Mouse (Mus musculus): ENCODE measurements around the gene Psmc2.

Gene Psmc2

DNA sequence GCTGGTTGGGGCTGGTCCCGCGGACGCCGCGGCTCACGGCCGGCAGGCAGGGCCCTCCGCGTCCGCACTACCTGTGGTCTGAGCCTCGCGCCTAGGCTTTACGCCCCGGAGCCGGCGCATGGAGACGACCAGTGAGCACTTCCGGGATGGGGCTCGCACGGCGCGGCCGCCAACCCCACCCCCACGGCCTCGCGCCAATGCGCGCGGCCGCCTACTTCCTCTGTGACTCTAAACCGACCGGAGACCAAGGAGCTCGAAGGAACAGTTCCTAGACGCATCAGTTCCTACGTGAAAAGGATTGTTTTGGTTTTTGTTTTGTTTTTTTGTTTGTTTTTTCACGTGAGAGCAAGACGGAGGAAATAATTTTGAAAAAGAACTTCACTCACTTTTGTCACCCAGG lies at the start of gene Psmc2, which contains the start of gene Dnajc2:
Gene Psmc2 (plus strand): TSS at position 231 of the 400 bp plus-strand sequence.
Gene Dnajc2 (minus strand): TSS at position 199 of the 400 bp plus-strand sequence.
- DNase-seq (ENCODE audit: low read depth, low spot score): peak; percentile 93

DNA sequence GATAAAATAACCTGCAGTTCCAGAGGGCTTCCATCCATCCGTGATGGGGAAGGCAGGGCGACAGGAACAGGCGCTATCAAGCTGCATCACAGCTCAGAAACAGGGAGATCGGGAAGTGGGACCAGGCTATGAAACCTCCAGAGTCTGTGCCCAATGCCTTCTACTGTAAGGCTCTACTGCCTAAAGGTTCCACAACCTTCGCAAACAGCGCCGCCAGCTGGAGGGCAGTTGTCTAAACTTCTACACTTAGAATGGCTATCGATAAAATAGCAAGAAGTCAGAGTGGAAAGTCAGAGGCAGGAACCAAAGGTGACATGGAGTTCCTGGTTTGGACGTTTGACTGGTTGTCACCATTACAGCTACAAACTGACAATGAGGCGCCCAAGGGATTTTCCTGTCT lies 49.5 kb upstream of the Psmc2 start:
- DNase-seq (ENCODE audit: low read depth, low spot score): peak; percentile 43

DNA sequence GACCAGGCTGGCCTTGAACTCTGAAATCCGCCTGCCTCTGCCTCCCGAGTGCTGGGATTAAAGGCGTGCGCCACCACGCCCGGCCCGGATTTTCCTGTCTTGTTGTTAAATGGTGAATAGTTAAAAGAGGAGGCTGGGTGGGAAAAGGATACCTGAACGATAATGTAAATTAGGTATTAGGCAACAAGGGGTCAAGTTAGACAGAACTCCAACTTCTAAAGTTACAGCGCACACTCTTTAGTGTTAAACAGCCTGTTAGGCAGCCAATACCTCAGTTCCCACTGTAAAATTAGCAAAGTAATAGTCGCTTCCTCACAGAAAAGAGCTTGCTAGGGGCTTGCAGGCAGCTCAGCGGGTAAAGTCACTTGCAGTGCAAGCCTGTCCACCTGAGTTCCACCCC lies 49.0 kb upstream of the Psmc2 start:
- DNase-seq (ENCODE audit: low read depth, low spot score): no peak

DNA sequence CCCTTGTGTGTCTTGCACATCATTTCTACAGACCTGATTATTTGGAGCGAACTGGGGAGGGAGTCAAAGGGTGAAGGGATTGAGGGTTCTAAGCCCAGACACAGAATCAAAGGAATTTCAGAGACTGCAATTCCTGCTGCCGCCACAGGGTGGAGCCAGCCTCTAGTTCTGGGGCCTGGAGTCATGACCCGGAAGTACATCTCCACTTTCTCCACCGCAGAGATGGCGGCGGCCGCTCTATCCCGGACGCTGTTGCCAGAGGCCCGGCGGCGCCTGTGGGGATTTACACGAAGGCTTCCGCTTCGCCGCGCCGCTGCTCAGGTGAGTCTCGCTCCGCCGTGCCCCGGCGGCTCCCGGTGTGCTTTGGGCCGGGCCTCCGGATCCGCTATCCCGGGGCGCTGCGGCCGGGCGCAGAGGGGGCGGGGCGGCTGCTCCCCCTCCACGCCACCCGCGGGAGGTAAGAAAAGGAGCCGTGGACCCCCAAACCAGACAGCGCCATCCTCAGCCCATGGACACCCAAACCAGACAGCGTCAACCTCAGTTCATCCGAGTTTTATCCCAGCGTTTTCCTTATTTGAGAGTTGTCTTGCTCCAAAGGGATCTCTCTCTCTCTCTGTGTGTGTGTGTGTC lies 48.0 kb upstream of the Psmc2 start, which contains the start of gene Pmpcb:
Gene Pmpcb (plus strand): TSS at position 186 of the 630 bp plus-strand sequence.
- DNase-seq (ENCODE audit: low read depth, low spot score): peak; percentile 90

DNA sequence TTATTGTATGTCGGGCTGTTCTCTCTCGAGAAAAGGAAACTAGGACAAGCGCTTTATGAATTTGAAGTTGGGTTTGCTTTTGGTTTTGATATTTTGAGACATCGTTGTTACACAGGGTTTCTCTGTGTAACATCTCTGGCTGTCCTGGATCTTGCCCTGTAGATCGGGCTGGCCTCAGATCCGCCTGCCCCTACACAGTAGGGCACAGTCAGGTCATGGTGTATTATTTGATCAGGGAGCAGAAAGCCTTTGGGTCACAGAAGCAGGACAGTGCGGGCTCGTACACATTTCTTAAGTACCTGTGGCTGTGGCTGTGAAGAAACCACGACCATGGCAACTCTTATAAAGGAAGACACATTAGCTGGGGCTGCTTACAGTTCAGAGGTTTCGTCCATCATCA lies 47.5 kb upstream of the Psmc2 start:
- DNase-seq (ENCODE audit: low read depth, low spot score): no peak

DNA sequence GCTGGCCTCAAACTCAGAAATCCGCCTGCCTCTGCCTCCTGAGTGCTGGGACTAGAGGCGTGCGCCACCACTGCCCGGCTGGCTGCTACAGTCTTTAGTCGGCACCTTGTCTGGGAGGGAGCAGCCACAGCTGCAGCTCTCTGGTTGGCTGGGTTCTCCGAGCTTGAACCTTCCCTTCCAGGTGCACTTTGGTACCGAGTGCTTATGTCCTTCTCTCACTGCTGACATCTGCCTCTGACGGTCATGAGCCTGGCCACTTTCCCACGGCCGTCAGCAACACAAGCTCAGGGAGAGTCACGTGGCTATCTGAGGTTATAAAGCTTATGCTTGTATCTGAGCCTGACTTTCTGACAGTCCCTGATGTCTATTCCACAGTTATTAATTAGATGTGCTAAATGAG lies 46.0 kb upstream of the Psmc2 start:
- no peak for DNase-seq (ENCODE audit: low read depth, low spot score)

DNA sequence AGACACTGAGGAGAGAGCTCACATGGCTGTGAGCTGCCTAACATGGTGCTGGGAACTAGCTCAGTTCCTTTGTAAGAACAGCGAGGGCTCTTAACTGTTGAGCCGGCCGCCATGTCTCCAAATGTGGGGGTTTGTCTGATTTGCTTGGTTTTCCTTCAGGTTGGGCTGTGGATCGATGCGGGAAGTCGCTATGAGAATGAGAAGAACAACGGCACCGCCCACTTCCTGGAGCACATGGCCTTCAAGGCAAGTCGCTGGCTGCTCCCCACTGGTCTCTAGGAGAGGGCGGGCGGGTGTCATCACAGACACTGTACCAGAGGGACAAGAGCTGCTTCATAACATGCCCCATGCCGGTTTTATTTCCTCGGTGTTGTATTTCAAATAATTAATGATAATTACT lies 45.2 kb upstream of the Psmc2 start:
- no peak for DNase-seq (ENCODE audit: low read depth, low spot score)

DNA sequence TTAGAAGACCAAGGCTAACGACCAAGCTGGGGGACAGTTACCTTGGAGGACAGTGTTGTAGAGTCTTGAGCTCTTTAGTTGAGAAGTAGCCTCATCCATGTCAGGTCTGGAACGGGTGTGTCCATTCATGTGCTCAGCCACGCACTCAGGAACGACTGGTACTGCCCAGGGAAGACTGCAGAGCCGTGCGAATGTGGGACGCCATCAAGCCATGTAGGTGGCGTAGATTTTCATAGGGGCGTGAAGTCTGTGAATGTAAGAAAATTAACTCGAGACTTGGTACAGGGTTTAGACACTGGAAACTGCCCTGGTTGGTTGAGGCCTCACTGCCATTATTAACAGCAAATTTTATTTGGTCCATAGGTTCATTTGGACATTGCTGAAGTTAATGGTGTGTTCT lies 41.5 kb upstream of the Psmc2 start:
- no peak for DNase-seq (ENCODE audit: low read depth, low spot score)

DNA sequence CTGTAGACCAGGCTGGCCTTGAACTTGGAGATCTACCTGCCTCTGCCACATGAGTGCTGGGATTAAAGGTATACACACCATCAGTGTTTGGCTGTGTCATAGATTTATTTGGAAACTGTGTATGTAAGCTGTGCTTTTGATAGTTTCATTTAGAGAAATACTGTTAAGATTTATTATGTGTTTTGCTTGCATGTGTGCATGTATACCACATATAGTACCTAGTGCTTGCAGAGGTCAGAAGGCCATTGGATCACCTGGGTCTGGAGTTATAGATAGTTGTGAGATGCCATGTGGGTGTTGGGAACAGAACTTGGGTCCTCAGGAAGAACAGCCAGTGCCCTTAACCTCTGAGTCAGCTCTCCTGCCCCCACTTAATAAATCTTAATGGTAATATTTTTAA lies 40.4 kb upstream of the Psmc2 start:
- DNase-seq (ENCODE audit: low read depth, low spot score): no peak

DNA sequence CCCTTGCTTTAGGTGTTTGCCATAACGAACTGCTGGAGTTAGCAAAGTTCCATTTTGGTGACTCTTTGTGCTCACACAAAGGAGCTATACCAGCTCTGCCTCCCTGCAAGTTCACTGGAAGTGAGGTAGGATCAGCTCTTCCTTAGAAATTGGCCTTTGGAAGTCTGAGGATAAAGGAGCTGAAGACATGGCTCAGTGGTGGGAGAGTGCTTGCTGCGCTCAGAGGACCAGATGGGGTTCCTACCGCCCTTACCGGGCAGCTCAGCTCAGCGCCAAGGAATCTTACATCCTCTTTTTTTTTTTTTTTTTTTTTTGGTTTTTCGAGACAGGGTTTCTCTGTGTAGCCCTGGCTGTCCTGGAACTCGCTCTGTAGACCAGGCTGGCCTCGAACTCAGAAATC lies 39.1 kb upstream of the Psmc2 start:
- no peak for DNase-seq (ENCODE audit: low read depth, low spot score)

DNA sequence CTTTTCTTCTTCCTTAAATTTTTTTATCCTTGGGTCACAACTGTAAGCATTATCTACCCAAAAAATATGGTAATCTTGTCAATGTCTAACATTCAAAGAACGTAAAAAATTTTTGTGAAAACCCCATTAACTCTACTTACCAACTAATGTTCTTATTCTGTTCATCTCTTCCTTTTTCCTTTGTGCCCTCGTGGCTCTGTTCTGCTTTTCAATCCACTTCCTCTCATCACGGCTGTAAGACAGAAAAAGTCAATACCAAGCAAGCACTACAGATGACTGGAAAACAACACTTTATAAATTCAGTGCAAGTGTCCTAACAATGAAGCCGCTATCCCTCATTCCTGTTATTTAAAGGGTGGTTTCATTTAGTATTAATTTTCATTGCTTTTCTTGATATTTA lies 16.6 kb upstream of the Psmc2 start:
- DNase-seq (ENCODE audit: low read depth, low spot score): no peak

DNA sequence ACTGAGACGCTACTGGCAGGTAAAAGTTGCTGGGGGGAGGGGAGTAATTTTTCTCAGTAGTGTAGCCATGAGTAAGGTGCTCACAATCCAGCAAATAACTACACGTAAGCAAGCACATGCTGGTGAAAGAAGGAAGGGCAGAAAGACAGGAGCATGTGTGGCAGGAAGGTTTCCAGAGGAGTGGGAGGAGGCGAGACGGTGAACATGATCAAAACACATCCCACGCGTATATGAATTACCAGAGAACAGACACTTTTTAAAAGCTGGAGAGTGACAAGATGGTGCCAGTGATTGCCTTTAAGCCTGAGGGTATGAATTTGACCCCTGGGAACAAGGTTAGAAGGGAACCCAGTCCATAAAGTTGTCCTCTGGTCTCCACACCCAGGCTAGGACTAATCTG lies 15.2 kb upstream of the Psmc2 start:
- DNase-seq (ENCODE audit: low read depth, low spot score): no peak

DNA sequence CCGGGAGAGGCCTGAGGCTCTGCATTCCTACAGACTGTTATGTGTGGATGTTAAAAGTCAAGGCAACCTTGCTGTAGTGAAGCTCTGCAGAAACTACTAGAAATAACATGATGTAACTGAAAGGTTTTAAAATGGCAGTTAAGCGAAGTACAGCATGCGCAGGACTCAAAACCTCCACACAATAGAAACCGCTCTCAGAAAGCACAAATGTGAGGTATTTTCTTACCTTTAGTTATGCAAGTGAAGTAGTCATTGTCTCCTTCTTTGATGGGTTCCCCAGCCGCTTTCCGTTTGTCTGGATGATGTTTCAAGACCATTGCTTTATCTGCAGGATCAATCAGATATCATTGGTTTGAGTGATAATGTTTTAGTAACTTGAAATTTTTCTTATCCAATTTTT lies 8.6 kb upstream of the Psmc2 start:
- no peak for DNase-seq (ENCODE audit: low read depth, low spot score)

DNA sequence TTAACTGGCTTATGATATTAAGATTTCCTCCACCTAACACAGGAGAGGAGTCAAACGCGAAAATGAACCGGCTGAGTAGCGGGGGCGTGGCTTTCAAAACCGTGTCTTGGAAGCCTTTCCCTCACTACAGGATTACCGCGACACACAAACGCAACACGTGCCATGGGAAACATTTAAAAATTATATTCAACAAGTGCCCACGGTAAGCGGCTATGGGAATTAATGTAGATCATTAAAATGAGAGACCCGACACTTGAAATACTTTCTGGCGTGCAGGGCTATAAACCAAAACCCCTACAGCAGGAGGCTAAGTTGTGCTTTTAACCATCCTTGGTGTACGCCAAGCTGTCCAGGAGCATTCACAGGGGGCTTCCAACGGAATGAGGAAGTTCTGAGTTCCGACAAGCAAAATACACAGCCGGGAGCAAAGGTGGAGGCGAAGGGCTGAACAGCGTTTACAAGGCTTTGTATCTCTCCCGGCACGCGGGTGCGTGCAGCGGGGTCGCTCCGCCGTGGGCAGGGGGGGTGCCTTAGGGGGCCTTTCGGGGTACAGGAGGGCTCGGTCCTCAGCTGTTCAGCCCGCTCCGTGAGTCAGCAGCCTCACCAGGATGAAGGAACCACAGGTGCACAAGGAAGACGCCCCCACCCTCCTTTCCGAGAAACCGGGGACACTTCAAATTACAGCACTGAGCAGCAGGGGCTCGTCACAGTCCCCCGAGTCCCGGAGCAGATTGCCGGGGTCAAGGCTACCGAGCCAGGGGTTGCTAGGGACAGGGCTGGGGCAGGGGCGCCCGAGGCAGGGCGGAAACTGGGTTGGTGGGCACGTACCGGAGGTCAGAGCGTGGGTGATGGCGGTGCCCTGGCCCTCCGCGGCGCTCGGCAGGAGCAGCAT lies 676 bp upstream of the Psmc2 start:
- DNase-seq (ENCODE audit: low read depth, low spot score): no peak

DNA sequence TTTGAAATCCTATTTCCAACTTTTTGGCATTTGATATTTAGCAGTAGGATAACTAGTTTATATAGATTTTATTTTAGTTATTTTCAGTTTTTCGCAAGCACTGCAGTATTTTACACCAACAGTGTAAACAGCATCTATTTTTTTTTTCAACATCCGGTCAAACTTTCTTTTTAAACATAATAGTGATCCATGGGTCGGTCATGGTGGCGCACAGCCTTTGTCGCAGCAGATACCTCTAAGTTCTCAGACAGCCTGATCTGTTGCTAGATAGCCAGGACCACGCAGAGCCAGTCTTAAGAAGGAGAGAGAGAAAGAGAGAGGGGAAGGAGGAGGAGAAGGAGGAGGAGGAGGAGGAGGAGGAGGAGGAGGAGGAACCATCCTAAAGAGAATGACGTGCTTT lies 693 bp downstream of the Psmc2 start:
- DNase-seq (ENCODE audit: low read depth, low spot score): no peak

DNA sequence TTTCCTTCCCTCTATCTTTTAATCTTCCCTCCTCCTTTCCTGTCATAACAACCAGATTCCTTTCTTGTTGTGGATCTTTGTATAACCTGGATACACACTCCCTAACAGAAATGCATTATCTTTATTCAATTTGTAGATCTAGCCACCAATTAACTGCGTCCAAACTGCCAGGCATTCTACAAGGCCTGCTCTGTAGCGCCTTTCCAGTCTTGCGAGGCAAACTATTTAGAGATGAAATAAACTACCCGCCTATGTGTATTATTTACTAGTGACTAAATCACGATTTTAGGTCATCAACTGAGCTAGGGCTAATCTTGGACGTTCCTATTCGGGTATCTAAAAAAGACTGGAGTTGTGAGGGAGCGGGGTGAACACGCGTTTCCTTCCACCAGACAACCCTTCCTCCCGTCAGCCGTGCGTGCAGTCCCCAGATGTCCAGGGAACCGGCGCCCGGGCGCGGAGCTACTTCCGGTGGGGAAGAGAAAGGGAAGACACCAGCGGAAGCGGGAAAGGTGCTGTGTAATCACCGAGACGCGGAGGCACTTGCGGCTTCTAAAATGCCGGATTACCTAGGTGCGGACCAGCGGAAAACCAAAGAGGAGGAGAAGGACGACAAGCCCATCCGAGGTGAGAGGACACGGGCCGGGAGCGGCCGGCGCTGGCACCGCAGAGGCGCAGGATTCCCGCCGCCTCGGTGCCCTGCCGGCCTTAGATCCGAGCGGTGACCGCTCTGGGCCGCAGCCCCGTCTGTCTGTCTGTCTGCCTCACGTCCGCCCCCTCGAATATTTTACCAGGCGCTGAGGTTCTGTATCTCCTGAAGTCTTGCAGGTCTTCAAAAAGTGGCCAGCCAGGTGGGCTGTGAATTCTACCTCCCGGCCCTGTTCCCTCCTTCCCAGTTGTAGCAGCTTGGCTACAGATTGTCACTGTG lies 1.4 kb downstream of the Psmc2 start:
- peak; percentile 95 for DNase-seq (ENCODE audit: low read depth, low spot score)

DNA sequence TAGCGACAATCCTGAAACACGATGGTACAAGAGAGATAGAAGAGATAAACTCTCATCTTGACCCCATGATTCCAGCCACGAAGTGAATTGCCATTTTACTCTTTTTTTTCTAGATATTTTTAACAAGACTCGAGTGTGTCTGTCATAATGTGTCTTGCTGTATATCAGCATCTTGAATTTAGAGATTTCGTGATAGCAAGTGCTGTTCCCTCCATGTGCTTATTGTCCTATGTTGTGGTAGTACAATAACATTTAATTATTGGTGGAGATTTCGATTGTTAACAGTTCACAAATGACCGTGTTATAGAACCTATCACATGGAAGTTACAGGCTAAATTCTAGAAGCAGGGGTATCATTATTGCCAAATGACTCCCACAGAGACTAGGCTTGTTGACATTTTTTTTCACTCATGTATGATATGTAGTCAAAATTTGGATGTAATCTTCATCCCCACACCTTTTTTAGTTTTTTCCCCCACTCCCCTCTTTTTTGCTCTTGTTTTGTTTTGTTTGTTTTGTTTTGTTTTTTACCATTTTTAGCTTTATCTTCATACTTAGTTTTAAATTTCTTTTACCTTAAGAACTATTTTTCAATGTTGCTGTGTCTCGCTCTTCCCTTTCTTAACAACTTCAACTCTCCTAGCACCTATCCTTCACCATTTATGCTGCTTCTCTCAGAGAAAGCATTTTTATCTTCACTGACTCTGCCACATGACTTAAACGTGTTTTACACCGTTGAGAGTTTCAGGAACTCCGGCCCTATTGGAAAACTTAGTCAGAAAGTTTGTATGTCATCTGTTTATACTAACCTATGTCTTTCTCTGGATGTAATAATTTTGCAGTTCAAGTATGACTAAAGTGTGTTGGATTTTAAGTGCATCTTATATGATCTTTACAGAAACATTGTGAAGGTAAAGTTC lies 2.4 kb downstream of the Psmc2 start:
- DNase-seq (ENCODE audit: low read depth, low spot score): no peak

DNA sequence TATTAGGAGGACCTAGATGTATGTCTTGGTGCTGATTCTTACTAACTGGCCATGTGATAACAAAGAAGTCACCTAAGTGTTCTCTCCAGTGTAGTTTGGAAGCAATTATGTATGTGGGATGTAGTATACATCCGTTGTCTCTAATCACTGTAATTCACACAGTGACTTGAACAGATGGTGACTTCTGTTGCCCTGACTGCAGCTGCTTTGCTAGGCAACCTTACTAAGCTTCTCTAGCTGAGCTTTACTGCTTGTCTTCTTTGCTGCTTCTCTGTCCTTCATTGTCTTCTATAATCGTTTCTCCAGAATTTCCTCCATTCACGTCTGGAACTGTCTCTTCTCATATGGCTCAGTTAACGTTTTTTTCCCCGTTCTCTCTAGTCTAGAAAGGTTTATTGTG lies 4.0 kb downstream of the Psmc2 start:
- no peak for DNase-seq (ENCODE audit: low read depth, low spot score)

DNA sequence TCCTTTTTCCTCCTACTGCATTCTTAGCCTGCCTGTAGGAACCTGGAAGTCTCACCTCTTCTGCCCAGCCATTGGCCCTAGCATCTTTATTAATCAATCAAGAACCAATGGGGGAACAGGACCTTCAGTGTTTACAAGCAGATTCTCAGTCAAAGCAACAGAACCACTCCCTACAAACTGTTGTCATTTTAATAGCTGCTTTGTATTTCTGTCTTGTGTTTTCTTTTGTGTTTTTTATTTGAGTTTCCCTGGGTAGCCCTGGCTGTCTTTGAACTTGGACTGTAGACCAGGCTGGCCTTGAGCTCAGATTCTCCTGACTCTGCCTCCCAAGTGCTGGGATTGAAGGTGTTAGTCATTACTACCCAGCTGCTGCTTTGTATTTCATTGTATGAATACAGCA lies 7.1 kb downstream of the Psmc2 start:
- no peak for DNase-seq (ENCODE audit: low read depth, low spot score)

DNA sequence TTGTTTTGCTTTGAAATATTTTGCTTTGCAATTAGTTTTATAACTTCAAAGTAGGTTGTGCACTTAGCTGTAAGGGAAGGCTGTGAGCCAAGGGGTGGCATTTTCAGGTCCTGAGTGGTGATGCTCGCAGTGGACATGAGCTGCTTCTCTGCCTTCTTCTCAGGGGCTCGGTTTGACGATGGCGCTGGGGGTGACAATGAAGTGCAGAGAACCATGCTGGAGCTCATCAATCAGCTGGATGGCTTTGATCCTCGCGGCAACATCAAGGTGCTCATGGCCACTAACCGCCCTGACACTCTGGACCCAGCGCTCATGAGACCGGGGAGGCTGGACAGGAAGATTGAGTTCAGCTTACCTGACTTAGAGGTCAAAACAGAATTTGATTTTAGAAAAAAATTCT lies 17.8 kb downstream of the Psmc2 start:
- no peak for DNase-seq (ENCODE audit: low read depth, low spot score)

DNA sequence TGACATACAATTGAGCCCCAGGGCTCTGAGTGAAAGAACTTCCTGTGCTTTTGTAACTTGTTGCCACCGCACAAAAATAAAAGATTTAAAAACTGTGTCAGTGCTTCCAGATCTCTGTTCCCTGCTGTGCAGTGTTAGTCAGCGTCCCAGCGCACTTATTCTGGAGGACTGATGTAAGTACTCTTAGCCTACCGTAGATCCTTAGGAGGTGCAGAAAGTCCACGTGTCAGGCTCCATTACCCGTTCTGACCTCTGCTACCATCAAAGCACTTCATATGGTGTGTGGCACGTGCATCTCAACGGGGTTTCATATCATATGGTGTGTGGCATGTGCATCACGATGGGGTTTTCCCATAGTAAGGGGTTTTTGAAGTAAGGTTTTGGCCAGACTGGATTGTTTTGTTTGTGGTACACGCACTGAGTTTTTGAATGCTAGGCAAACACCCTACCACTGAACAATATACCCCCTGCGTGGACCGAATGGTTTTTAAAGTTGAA lies 18.7 kb downstream of the Psmc2 start:
- no peak for DNase-seq (ENCODE audit: low read depth, low spot score)
